Mouse (Mus musculus) cerebellum, adult 9-10 months (tissue): Measurements from ENCODE around the gene Pdgfra.

Experiments
- DNase-seq: peaks from one replicate; pipeline ENCODE4 v3.0.0; 2022

Pdgfra gene

GRCm38 (mm10) chr5:75214520-75214919, 62.4 kb downstream of the Pdgfra start:
- no peak for DNase-seq

GRCm38 (mm10) chr5:75214929-75215328, 62.8 kb downstream of the Pdgfra start:
- no peak for DNase-seq

- DNase-seq = no peak
Observed at GRCm38 (mm10) chr5:75215678-75216256, 63.7 kb downstream of the Pdgfra start.

GRCm38 (mm10) chr5:75221610-75222009, 69.5 kb downstream of the Pdgfra start:
- DNase-seq = no peak

GRCm38 (mm10) chr5:75222491-75223265, 70.6 kb downstream of the Pdgfra start:
- no peak for DNase-seq

GRCm38 (mm10) chr5:75238363-75238762, 86.3 kb downstream of the Pdgfra start:
- DNase-seq = no peak

GRCm38 (mm10) chr5:75238928-75239777, 87.1 kb downstream of the Pdgfra start:
- DNase-seq = no peak

GRCm38 (mm10) chr5:75247070-75247740, 95.1 kb downstream of the Pdgfra start:
- no peak for DNase-seq
